Mouse (Mus musculus) CD8-positive naive resting alpha-beta T cell, adult 2 months (primary cell): Measurements from ENCODE around the gene Gzme.
"Not testable (repeated sequence)": the region's sequence is repeated elsewhere in the genome, so short reads cannot be mapped to it uniquely, and the experiment has no call there.

ENCODE experiments used
- DNase-seq, 2 experiments: peaks; one replicate each; pipeline ENCODE4 v3.0.0; 2022; ENCODE audit warnings: low read depth in 2 of 2, low spot score in 2 of 2

Gene Gzme

DNA sequence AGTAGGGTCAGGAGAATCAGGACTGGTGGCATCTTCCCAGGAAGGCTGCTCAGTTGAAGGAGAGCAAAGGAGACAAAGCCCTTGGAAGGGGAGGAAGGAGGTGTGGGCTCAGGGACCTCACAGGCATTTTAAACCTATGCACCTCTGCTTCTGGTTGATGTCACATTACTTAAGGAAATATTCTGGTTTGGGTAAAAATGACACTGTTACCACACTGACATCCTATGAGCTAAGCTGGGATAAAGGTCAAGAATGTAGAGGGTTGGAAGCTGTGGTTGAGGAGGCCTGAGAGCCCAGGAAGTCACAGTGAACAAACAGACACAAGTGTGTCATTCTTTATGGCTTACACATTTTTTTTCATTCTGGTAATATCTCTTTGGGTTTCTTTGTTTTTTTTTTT lies at the start of gene Gzme:
TSS of gene Gzme (minus strand) at position 101 of the 400 bp plus-strand sequence.
- no peak for DNase-seq

DNA sequence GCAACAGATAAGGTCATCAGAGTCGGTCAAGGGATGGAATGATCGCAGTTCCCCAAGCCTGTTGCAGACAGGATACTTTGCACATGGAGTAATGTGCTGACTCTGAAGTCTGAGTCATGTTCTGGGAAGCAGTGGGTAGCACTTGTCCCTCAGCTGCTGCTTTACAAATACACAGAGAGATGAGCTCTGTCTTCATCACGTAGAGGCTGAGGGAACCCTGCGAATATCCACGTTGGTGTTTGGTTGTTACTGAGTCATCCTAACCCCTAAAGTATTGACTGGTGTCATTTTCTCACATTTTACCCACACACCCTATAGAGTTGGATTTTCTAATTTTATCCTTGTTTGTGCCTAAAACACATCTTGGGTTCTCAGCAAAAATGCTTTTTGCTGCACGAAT lies 47.6 kb upstream of the Gzme start:
- no peak for DNase-seq

DNA sequence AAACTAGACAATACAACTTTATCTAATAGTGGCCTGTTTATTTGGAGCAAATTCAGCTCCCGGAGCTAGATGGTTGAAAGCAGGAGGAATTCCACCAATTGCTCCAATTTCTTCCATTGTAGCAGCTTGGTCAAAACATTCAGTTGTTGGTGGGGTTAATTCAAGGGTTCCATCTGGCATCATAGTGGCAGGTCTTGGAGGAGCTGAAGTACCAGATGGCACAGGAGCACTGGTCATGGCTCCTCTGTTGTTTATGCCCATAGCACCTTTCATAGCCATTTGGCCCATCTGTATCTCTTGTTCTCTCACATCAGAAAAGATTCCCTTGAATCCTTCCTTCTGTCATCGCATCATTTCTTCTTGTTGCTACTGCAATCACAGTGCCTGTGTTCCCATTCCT lies 41.7 kb upstream of the Gzme start:
- DNase-seq = no peak

DNA sequence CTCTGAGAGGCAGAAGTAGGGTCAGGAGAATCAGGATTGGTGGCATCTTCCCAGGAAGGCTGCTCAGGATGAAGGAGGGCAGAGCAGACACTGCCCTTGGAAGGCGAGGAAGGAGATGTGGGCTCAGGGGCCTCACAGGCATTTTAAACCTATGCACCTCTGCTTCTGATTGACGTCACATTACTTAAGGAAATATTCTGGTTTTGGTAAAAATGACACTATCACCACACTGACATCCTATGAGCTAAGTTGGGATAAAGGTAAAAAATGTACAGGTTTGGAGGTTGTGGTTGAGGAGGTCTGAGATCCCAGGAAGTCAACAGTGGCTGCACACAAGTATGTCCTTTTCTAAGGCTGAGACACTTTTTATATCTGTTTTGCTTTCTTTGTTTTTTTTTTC lies 39.1 kb upstream of the Gzme start, which contains the start of gene Gzmg:
TSS of gene Gzmg (minus strand) at position 101 of the 400 bp plus-strand sequence.
- not testable (repeated sequence) for DNase-seq

DNA sequence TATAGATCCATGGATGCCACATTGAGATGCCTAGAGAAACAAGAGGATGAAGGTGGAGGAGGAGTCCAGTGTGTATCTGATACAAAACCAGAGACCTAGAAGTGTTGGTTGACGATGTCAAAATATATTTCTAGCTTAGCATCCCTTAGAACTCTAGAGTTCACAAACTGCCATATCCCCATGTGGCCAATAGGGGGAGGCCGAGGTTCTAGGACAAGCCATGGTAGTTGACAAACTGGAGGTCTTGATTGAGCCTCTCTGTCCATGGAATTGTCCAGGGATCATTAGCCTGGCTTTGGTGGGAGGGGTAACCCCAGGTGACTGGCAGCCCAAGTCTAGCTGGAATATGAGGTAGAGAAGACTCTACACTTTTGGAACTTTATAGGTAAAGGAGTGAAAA lies 34.9 kb upstream of the Gzme start:
- DNase-seq = no peak

DNA sequence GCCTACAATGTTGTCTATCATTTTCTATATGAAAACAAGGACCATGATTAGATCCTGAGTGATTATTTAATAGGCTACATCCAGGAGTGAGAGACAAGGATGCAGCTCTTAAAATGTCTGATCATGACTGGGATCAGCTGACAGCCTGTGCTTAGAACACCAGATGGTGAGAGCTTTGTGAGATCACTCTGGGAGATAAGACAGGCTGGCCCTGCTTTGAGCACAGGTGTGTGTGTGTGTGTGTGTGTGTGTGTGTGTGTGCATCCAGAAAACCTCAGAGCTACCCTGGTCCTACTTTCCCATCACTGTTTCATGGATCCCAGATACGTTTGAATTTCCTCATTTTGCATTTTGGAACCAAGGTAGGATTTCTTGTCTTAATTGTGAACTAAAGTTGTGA lies 13.2 kb upstream of the Gzme start:
- not testable (repeated sequence) for DNase-seq

DNA sequence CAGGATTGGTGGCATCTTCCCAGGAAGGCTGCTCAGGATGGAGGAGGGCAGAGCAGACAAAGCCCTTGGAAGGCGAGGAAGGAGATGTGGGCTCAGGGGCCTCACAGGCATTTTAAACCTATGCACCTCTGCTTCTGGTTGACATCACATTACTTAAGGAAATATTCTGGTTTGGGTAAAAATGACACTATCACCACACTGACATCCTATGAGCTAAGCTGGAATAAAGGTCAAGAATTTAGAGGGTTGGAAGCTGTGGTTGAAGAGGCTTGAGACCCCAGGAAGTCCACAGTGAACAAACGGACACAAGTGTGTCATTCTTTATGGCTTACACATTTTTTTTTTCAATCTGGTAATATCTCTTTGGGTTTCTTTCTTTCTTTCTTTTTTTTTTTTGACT lies 12.1 kb upstream of the Gzme start, which contains the start of gene Gzmd:
TSS of gene Gzmd (minus strand) at position 101 of the 400 bp plus-strand sequence.
- not testable (repeated sequence) for DNase-seq

DNA sequence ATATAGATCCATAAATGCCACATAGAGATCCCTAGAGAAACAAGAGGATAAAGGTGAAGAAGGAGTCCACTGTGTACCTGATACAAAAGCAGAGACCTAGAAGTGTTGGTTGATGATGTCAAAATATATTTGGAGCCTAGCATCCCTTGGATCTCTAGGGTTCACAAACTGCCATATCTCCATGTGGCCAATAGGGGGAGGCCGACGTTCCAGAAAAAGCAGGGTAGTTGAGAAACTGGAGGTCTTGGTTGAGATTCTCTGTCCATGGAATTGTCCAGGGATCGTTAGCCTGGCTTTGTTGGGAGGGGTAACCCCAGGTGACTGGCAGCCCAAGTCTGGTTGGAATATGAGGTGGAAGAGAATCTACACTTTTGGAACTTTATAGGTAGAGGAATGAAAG lies 7.9 kb upstream of the Gzme start:
- DNase-seq = no peak

DNA sequence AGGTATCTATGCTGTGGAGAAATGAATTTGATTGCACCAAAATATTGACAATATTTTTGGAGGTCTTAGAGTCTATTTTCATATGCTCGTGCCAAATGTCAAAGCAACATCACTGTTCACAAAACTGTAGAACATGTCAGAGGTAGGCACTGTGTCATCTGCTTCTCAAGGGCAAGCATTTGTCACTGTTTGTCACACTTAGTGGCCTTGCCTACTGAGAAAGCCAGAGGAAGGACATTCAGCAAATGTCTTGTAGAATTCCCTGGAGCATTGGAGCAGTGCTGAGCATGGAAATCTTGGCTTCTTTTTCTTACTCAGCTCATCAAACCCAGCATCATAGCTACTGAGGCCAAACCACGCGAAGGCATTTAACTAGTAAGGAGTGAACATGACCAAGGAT lies 3.1 kb upstream of the Gzme start:
- DNase-seq = no peak

DNA sequence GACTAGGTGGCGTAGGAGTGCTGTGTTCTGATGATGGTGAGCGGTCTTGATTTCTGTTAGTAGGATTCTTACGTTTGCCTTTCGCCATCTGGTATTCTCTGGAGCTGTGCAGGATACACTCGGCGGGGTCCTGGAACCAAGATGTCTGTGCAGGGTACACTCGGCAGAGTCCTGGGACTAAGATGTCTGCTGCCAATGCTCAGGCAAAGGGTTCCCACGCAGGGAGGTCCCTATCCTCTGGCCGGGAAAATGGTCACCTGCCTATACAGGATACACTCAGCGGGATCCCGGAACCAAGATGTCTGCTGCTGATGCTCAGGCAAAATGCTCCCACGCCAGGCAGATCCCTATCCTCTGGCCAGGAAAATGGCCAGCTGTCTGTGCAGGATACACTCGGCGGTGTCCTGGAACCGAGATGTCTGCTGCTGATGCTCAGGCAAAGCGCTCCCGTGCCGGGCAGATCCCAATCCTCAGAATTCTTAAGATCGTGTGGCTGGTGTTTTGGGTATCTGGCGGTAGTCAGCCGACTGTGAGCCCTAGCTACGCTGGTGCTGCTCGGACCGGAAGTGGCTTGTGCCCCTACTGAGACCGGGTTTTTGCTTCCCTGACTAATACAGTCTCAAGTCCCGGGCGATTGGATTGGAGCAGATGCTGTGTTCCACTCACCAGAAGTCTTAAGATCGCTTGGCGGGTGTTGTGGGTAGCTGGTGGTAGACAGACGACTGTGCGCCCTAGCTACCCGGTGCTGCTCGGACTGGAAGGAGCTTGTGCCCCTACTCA lies 4.7 kb downstream of the Gzme start:
- not testable (repeated sequence) for DNase-seq

DNA sequence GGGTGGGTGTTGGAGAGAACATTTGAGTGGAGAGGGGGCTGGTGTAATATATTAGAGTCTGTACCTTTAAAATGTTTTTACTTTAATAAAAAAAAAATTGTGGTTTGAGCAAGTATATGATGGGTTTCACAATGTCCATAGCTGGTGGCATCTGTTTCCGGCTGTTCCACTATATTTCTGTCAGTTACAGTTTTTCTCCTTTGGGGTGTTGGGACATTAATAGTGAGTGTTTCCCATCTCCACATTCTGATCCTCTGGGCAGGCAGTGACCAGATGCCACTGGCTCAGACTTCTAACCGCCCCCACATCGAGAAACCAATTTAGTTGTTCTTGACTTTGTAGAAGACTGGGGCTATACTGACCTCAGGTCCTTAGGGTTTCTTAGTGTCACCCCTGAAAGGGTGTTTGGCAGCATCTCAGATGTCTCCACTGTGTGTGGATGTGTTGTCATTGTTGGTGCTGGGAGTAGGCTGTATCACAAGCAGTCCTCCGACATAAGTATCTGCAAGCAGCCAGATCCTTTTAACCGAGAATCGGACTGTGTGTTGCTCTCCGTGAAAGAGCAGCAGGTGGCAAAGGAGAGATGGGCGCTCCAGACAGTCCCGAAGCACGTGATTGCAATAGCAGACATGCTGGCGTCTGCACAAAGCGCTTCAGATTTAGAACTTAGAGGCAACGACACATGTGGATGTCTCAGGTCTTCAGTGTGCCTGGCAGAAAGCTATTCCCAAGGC lies 14.8 kb downstream of the Gzme start:
- no peak for DNase-seq

DNA sequence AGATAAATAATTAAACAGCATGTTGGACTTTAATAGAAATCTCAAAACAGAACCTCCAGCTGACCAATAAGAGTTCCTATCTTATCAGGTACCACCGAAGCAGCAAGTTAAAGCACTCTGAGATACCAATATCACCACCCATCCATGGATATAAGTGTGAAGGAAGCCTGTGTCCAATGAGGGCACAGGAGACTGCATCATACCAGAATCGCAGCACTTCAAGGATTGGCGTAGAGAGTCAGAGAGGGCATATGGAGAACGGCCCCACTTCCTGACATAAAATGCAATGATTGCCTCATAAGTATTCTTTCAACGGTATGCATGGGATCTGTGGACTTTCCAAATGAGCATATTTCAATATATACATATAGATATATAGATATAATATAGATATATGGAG lies 15.4 kb downstream of the Gzme start:
- no peak for DNase-seq

DNA sequence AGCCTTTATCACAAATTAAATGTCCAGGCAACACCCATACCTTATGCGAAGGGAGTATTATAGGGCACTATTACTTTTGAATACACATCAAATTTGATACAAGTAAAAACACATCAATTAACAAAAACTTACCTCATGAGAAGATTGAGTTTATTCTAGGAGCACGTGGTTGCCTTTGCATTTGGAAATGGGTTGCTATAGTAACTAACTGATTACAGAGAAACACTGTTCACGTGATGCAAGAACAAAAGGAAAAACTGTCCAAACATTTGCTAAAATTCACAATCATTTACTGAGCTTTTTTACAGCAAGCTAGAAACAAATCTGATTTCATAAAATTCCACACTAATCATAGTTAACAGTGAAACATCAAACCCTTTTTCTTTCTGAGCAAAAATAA lies 17.0 kb downstream of the Gzme start:
- no peak for DNase-seq

DNA sequence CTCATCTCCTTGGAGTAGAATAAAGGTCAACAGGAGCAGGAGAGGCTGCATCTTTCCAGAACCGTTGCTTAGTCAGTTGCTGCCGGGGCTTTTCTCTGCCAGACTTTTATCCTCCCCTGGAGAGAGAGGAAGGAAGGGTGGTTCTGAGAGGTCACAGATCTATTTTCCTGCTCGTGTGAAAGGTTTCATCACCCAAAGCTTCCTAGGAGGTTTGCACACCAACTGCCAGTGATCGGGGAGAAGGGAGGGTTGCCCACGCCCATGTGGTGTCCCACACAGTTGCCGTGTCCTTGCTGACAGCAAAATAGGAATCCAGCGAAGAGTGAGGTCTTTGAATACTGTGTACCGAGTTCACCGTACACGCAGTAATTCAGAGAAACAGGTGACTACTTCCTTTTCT lies 18.0 kb downstream of the Gzme start, which contains the start of gene Ctsg:
TSS of gene Ctsg (minus strand) at position 189 of the 400 bp plus-strand sequence.
- no peak for DNase-seq

DNA sequence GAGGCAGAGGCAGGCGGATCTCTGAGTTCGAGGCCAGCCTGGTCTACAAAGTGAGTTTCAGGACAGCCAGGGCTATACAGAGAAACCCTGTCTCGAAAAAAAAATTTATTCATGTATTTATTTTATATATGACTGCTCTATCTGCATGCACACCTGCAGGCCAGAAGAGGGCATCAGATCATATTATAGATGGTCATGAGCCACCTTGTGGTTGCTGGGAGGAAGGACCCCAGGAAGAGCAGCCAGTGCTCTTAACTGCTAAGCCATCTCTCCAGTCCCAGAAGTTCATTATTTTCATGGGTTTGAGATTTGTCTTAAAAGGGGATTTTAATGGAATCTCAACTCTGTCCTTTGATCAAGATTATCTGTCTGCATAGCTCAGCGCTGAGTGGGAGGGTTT lies 21.5 kb downstream of the Gzme start:
- no peak for DNase-seq

DNA sequence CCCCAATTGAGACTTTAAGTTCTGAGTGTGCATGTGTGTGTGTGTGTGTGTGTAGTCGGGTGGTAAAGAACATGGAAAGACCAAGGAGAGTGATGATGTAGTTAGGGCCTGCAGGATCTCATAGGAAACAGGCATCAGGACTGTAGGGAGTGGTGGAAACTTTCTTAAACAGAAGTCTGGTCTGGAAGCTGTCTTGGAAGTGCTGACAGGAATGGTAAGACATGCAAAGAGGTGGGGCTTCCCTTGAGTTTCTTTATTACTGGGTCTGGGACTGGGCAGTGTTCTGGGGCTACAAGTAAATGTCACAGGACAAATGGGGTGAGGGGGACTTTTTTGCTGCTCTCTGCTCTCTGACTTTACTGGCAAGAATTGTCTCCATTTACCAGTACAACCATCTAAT lies 22.8 kb downstream of the Gzme start:
- DNase-seq = no peak

DNA sequence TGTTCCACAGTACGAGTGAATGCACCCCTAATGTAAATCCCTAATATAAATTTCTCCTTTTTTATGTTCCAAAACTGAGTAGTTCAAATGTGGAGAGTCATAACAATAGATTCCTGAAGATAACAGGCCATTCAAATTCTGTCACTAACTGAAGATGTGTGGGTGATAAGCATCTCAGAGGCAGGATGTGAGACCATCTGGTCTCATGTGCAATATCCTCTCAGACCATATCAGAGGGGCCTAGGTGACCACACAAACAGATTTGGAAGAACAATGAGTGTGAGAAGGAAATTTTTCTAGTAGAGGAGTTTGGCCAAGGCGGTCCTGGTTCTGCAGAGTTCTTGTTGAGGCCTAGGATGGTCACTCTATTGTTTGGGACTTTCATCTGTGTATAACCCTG lies 27.1 kb downstream of the Gzme start:
- DNase-seq = no peak

DNA sequence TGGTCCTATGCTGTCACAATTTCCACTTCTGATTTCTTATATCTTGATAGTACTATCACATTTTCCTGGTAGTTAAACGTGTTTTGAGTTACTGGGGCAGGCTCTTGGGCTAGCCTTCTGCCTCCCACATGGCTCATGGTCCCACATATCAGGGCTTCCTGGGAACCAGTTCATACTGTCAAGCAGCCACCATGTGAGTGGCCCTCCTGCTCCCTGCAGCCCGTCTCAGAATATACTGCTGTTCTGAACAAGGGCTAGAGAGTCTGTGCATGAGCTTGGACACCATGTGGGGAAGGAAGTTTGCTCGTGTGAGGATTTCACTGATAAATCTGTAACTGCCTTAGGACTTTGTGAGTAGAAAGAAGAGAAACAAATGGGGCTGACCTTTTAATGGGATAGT lies 33.7 kb downstream of the Gzme start:
- DNase-seq = no peak

DNA sequence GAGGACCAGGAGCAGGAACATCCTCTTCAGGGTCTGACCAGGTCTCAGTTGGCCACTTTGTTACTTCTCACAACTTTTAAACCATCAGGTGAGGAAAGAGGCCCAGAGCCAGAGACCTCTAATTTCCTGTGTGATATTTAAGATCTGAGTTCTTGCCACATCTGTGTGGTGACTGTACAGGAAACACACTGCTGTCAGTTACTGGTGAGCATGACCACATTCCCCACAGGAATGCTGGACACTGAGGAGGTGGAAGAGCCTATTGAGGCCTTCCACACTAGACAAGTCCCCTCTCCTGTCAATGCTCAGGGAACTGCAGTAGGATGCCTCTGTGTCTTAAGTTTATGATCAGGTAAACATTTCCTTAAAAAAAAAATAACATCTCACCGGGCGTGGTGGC lies 35.3 kb downstream of the Gzme start, which contains the start of gene Mcpt8:
TSS of gene Mcpt8 (minus strand) at position 107 of the 400 bp plus-strand sequence.
- no peak for DNase-seq

DNA sequence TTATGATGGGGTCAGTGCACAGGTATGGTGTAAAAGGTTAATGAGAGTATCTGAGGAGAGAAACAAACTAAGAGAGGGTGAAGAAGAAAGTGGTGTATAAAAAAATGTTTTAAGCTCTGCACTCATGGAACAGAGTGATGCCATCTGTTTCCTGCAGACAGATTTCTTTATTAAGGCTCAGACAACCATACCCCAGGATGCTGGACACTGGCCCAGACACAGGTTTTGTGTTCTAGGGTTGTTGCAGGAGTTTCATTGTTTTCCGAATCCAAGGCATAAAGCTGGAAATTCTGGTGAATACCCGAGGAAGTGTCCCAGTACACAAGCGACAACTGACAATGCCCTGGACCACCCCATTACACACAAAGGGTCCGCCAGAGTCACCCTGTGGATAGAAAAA lies 38.4 kb downstream of the Gzme start:
- no peak for DNase-seq
